Mouse (Mus musculus) gonadal fat pad, adult 2 months (tissue): Measurements from ENCODE around the gene Zfp148. TPM values are rescaled to one million over a fixed set of nuclear protein-coding genes. Genes with fewer than 3 reads are reported as not detected.
"Not testable (repeated sequence)": the region's sequence is repeated elsewhere in the genome, so short reads cannot be mapped to it uniquely, and the experiment has no call there.

Source experiments
- DNase-seq: peaks from one replicate; pipeline ENCODE4 v3.0.0-alpha.2; 2012; ENCODE audit warnings: low read depth
- polyA plus RNA-seq: library from polyadenylated mRNA; depleted of rRNA; stranded (reverse); fragments of >200 nt; gene quantifications from 2 replicates; pipeline ENCODE4 v1.2.3, GENCODE M21; 2012

Zfp148 gene
- polyA plus RNA-seq, 1 experiment, result 11.9 TPM

- no peak for DNase-seq
Observed at GRCm38 (mm10) chr16:33461416-33461815, 80.8 kb downstream of the Zfp148 start.

DNA sequence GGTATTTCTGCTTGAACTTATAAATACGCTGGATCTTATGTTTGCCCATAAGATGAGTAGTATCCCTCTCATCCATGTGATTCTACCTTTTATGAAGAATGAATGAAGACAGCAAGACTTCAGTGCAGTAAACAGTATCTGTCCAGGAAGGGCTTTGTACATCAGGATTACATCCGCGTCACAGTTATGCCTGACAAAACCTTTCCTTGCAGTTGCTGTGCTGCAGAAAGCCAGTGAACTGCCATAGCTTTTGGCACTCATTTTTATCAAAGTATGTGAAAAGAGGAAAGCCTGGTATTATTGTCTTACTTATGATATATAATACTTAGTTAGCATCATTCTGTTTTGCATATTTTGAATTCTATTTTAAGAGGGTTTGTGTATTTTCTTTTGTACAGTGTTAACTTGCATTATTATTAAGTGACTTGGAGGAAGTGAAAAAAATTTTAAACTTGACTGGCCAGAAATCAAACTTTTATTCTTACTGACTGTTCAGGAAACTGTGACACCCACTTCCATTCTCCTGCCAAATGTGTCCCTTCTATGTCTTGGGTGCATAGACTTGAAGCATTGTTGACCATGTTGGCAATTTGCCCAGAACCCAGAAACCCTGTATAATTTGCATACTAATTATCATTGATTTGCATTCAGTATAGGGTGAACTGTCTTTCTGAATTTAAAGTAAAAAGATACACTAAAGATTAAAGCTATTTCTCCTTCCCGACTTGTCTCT lies 84.0 kb downstream of the Zfp148 start:
- no peak for DNase-seq

GRCm38 (mm10) chr16:33465242-33465614 lies 84.6 kb downstream of the Zfp148 start:
- DNase-seq, result no peak

DNA sequence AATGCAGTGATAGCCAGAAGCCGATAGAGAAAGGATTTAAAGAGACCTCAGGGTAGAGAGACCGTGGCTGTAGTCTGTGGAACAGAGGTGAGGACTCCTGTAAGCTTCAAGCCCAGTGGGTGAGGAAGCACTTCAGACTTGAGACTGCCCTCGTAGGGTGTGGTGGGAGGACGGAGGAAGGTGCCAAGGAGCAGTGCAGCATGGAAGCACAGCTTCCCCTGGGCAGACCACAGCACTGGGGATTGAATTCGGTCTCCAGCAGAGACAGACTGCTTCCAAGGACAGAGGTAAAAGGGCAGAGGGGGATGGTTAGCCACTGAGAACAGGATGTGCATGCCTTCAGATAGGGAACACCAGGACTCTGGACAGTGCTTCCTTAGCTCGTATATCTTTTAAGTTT lies 86.8 kb downstream of the Zfp148 start:
- no peak for DNase-seq

GRCm38 (mm10) chr16:33469973-33470372 lies 89.3 kb downstream of the Zfp148 start:
- no peak for DNase-seq

DNA sequence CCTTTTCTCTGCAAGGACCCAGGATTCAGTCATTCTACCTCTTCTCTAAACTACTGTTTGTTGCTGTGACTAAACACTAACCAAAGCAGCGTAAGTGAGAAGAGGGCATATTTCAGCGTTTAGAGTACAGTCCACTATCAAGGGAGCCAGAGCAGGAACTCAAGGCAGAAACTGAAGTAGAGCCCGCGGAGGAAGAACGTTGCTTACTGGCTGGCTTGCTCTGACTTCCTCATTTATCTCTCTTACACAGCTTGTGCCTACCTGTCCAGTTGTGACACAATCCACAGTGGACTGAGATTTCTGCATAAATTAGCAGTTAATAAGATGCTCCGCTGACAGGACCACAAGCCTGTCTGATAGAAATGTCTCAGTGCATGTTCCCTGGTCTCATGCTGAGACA lies 93.7 kb downstream of the Zfp148 start:
- DNase-seq, result no peak

DNA sequence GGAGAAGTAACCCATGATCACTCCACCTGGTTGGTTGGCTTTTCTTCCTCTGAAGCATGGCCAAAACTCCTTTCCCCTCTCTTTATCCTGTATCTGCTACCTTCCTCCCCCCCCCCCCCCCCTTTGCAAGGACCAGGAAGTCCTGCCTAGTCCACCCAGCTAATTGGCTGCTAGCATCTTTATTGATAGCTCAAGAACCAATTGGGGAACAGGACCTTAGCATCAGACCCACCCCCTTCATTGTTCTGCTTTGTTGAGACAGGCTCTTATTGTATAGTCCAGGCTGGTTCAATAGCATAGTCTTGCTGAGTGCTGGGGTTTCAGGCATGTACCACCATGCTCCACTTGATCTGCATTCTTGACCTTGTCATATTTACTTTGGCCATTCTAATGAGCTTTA lies 99.3 kb downstream of the Zfp148 start:
- no peak for DNase-seq

- no peak for DNase-seq
Observed at GRCm38 (mm10) chr16:33481148-33481547, 100.5 kb downstream of the Zfp148 start.

- no peak for DNase-seq
Observed at GRCm38 (mm10) chr16:33482309-33482708, 101.7 kb downstream of the Zfp148 start.

DNA sequence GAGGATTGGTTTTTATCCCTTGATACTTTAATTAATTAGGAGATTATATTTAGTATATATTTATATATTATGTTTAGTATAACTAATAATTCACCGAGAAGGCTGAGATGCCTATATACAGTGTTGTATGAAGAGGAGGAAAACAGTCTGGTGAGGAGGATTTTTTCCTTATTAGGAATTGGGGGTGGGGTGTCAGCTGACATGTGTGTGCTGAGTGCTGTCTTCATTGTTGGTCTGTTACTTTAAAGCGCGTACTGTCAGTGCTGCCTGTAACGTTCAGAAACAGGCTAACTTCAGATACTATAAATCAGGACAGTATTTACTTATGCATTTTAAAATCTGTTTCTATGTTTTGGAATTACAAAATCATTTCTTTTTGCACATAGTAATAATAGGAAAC lies 107.1 kb downstream of the Zfp148 start:
- no peak for DNase-seq

- no peak for DNase-seq
Observed at GRCm38 (mm10) chr16:33494374-33494773, 113.7 kb downstream of the Zfp148 start.

- DNase-seq, result no peak
Observed at GRCm38 (mm10) chr16:33508082-33508481, 127.4 kb downstream of the Zfp148 start.

DNA sequence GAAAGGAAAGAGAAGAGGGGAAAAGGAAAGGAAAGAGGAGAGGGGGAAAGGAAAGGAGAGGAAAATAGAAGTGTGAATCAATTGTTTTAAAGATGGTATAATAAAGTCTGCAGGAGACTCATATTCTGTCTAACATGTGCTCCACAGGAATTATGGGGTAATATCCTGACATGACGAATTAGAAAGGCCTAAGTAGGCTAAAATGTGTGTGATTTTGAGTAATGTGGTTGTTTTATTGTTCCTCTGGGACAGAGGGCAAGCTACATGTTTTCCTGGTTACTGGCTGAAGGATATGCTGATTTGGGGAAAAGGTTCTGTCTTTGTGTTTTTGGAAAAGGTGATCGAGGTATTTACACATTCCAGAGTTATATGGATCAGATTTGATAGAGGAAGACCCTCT lies 128.6 kb downstream of the Zfp148 start:
- DNase-seq, result not testable (repeated sequence)

DNA sequence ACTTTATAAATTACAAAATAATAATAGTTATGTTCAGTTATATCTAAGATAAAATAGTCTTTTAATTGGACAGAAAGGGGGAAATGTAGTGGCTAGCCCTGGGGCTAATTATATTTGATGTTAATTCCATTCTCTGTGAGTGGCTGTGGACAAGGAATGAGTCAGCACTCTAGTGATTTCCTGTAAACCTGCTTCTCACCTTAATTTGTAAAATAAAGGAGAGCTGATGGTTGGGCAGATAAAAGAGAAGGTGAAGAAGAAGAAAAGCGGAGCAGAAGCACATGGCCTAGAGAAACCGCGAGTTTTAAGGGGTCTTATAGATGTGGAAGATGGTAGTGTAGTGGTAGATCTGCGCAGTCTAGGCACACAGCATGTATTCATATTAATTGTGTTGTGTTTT lies 130.2 kb downstream of the Zfp148 start:
- not testable (repeated sequence) for DNase-seq

DNA sequence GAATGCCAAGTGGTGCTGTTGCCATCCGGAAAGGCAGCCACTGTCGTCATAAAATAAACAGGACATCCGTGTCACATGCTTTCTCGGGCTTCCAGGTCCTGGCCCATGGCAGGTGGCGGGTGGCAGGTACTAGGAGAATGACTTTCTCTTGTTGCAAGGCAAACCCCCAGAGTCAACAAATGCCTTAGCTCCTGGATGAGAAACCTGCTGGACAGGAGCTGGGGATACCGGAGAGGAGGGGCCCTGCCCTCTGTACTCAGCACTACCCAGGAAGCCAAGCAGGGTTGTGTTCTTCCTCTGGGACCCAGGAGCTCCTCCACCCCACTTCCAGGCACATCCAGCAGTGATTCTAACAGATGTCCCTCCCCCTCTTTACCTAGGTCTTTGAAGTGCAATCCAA lies 131.9 kb downstream of the Zfp148 start:
- no peak for DNase-seq

DNA sequence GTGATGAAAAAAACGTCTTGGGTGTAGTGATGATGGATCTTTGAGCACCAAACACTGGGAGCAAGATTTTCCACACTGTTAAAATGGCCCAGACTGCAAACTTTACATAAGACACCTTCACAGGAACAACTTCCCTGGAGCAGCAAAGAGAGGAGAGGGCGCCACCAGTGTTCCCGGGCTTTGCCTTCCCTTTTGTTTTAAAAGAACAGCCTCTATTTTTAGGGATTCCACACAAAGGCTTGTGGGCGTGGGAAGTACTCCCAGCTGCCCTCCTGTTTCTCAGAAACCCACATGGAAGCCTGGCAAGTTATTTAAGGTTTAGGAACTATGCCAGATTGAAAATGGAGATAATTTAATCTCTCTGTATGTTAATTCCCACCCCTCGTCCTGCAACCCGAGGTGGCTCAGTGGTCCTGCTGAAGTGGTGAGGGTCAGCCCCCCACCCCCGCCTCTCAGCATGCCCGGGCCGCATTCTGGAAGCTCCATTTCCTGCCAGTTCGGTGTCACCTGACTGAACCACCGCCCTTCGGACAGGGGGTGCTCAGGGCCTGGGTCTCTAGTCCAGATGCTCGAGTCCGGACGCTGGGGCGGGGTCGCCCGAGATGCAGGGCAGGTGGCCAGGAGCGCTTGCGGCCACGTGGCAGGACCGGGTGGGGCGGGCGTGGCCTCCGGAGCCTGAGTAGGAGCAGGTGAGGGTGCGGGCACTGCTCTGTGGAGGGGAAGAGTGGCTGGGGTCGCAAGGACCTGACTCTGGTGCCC lies 136.3 kb downstream of the Zfp148 start, which contains the start of gene Slc12a8:
Gene Slc12a8 (plus strand): TSS at position 522 of the 759 bp plus-strand sequence.
- DNase-seq, result no peak

GRCm38 (mm10) chr16:33517627-33518026 lies 137.0 kb downstream of the Zfp148 start:
- DNase-seq, result no peak

GRCm38 (mm10) chr16:33518236-33518635 lies 137.6 kb downstream of the Zfp148 start:
- no peak for DNase-seq

DNA sequence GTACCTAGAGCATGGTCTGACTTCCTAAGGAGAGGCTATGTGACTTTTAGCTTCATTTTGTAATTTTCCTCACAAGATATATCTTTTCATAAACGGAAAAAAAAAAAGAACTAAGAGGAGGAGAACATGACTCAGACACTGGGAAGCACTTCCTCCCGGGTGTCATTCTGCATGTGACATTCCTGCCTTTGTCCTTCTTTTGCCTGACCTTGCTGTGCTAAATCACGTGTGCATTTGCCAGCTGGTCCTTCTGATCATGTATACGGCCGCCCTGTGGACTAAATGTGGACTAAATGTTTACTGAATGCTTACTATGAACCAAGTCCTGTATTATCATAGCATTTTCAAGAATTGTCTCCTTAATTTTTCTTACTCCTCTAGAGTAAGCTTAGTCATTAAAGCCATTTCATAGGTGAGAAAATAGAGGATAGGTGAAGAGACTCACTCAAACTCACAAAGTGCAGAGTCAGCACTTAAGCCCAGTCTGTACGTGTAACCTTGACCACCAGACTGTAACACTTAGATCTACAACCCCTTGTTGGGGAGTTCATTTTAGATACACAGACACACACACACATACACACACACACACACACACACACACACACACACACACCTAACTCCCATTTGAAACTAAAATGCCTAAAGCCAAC lies 139.4 kb downstream of the Zfp148 start:
- DNase-seq, result no peak

- no peak for DNase-seq
Observed at GRCm38 (mm10) chr16:33522516-33522915, 141.9 kb downstream of the Zfp148 start.

DNA sequence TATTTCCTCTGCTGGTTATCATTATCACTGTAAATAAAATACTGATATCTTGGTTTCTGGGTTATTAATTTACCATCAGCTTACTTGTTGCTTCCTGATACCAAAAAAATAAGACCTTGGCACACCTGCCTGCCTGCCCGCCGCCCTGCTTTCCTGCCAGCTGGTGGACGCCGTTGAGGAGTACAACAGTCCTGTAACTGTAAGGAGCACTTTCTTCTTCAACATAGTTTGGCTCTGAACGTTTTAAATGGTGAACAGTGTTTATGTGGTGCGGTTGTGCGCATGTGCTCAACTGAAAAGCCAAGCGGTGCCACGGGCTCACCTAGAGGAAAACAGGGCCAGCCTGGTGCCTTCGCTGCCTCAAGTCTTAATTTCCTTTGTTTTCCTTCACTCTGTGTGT lies 142.9 kb downstream of the Zfp148 start:
- no peak for DNase-seq

DNA sequence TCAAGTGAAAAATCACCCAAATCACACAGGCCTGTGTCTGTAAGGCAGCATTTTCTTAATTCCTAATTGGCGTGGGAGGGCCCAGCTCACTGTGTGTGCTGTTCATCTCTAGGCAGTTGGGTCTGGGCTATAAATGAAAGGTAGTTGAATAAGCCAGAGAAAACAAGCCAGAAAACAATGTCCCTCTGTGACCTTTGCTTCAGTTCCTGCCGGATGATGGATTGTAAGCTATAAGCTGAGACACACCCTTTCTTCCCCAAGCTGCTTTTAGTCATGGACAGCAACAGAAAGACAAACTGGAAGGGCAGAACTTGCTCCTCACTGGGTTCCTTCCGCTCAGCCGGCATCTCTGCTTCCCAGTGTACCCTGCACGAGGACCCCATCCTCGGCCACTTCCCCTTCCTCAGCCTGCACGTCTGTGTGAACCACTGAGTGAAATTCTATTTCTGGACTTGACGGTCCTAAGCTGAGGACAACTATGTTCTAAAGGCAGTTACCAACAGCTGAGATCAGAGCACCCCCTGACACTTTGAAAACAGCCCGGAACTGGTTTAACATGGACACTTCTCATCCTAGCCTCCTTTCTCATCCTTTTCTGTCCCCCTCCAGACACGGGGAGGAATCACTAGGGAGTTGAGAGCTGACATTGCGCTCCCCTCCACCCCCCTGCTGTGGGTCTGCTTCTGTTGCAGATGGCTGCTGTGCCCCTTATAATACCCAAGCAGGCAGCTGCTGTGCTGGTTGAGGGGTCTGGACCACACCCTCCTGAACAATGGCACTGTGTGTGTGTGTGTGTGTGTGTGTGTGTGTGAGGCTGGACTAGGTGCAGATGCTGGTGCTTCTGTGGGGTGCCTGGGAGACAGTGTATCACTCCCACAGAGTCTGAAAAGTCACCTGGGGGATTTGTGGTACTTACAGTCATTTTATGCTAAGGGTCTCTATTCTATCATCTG lies 149.1 kb downstream of the Zfp148 start:
- no peak for DNase-seq
